Mouse (Mus musculus) fat pad, adult 2 months (tissue): ENCODE results near the gene Krtap7-1.
A peak's percentile ranks its signal among the peaks of the same experiment; 100 is the strongest.

Experiments
- DNase-seq: peaks from one replicate; pipeline ENCODE4 v3.0.0-alpha.2; 2011; ENCODE audit warnings: low read depth, low spot score; ENCODE audit errors: extremely low read depth

Gene Krtap7-1

GRCm38 (mm10) chr16:89508223-89508622 is at the start of gene Krtap7-1:
Gene Krtap7-1 (minus strand): TSS chr16:89508323.
- DNase-seq = no peak

GRCm38 (mm10) chr16:89550298-89550697 is 42.2 kb upstream of the Krtap7-1 start:
- no peak for DNase-seq

DNA sequence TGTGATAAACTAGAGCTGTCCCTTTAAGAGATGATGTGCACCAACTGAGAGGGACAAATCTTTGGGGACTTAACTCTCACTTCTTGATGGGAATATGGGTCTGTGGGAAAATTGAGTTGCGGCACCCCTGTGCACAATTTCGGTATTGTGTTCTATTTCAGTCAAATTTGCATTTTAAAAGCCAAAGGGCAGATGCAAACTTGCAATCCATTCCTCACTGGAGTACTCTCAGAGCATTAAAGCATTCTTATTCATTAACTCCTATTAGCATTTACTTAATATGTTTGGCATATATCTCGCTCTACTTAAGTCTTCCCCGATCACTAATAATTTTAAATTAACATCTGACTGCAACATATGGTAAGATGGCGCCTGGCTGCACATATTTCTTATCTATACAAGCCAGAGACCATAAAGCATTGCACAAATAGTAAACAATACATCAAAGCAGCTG is 29.9 kb upstream of the Krtap7-1 start:
- no peak for DNase-seq

- DNase-seq = no peak
Measured at GRCm38 (mm10) chr16:89537349-89537748, 29.2 kb upstream of the Krtap7-1 start.

- no peak for DNase-seq
Measured at GRCm38 (mm10) chr16:89530547-89530946, 22.4 kb upstream of the Krtap7-1 start.

GRCm38 (mm10) chr16:89529846-89530245 is 21.7 kb upstream of the Krtap7-1 start:
- no peak for DNase-seq

- DNase-seq = no peak
Measured at GRCm38 (mm10) chr16:89528380-89528779, 20.3 kb upstream of the Krtap7-1 start.

GRCm38 (mm10) chr16:89520996-89521395 is 12.9 kb upstream of the Krtap7-1 start:
- DNase-seq = peak; percentile 49

DNA sequence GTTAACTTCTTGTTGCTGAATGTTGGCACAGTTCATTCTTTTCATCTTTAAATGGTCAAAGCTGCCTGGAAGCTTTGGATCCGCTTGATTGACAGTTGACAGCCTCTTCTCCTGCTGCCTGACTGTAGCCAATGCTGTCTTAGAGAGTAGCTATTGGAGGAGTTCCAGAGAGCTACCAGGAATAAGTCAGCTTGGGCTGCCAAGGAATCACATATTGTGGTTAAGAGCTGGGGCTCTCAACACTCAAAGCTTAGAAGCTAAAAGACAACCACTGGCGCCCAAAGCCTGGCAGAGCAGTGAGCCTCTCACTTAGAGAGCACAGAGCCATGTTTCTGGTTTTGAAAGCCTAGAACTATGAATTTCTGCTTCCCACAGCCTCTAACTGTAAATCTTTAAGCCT is 12.4 kb upstream of the Krtap7-1 start:
- DNase-seq = peak; percentile 23

DNA sequence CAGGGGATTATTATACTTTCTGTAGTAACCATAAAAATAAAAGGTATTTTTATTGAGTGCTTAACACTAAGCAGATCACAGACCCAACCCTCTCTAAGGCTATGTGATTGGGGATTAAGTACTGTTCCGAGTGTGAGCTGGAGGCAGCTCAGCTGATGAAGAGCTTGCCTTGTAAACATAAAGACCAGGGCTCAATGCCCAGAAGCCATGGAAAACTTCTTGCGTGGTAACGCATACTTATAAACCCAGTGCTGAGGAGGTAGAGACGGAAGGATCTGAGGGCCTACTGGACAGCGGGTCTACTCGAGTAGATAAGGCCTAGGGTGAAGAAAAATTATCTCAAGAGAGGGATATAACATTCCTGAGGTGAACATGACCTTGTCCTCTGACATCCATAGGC is 12.0 kb upstream of the Krtap7-1 start:
- no peak for DNase-seq

DNA sequence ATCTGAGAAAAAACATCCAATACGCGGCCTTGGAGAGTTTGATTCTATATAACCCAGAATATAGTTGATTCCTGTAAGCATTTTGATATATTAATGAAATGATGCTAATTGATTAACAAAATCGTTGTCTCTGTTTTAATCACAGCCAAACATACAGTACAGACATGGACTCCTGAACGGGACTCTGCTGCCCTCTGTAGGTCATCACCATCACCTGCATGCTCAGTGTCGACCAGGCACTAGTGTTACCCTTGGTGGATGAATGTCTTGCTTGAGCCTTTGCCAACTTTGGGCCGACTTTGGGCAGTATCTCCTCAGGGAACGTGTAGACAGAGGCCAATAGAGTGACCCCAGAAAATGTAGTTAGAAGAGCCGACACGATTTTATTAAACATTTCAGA is 9.5 kb upstream of the Krtap7-1 start:
- DNase-seq = no peak

DNA sequence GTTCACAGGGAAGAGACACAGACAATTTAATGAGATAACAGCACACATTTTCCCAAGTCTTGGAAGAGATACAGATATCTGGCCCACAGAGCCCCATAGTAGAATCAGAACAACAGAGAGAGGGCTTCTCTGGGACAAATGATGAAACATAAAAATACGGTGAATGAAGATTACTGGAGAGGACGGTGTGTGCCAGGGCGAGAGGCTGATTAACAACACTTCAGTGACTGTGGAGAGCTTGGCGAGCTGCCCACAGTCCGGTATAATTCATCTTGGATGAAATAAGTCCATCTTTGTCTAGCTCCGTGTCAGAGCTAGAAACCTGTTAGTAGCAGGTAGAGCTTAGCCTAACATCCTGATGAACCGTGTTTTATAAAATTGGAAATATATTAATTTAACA is 5.3 kb upstream of the Krtap7-1 start:
- no peak for DNase-seq

GRCm38 (mm10) chr16:89503571-89503970 is 4.6 kb downstream of the Krtap7-1 start:
- no peak for DNase-seq

DNA sequence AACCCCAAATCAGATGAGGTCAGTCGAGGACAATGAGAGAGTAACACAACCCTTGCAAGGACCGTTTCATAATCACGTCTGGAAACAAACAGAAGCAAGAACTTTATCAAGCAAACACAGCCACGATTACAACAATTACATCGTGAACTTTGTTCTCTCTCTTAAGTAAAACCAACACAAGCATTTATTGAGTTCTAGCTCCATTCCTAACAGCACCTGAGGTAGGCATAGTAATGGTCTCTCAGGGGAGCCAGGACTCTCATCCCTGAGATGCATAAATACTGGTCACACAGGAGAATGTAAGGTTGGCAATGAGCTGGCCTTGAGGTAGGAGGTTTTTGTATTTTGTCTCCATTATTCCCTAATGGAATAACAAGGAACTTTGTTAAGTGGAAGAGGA is 6.3 kb downstream of the Krtap7-1 start:
- no peak for DNase-seq

- DNase-seq = no peak
Measured at GRCm38 (mm10) chr16:89497002-89497401, 11.1 kb downstream of the Krtap7-1 start.

- DNase-seq = no peak
Measured at GRCm38 (mm10) chr16:89495394-89496153, 12.5 kb downstream of the Krtap7-1 start.

GRCm38 (mm10) chr16:89487852-89488251 is 20.3 kb downstream of the Krtap7-1 start, which contains the start of gene Krtap8-1:
Gene Krtap8-1 (minus strand): TSS chr16:89487952.
- no peak for DNase-seq

GRCm38 (mm10) chr16:89477679-89478314 is 30.3 kb downstream of the Krtap7-1 start:
- DNase-seq = no peak

DNA sequence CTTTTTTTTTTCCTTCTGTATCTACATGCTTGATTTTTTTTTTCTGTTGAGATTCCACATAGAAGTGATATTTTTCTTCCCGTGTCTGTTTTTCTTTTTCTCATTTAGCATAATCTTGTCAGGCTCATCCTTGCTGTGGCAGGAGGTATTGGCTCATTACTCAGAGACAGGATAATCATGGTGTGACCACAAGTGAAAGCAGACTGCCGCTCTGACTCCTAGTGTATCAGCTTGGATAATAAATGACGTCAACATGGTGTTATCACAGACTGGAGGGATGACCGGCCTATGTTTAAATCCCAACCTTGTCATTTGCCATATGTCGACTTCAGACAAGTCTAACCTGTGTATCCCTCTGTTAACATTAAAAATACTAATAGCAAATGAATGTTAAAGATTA is 46.9 kb downstream of the Krtap7-1 start:
- no peak for DNase-seq
